Mouse (Mus musculus): ENCODE measurements around the gene Map4k5.

DNA sequence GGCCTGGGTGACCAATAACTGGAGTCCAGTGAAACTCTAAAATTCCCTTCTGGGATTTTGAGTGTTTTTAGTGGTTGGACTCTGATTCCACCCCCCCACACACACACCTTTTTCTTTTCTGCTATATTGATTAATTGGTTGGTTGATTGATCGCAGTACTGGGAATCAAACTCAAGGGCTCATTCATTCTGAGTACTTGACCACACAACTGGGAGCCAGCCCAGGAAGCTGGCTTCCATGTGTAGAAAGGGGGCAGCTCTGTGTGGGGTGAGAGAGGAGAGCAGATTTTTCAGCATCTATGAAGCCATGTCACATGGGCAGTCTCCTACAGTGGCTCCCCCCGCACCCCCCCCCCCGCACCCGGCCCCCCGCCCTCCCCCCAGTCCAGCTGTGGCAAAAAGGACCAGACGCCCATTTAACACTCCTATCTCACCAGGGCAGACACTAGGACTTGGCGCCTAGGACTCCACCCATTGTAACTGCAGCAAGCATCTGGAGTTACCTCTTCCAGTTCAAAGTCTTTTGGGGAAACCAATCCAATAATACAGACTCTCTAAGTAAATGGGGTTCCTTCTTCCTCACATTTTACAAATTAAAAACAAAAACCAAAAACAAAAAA lies 133.6 kb downstream of the Map4k5 start:
- no peak for TF ChIP-seq POLR2A (IDR thresholded peaks at IDR 0.05; ENCODE audit: low read depth, low read length)
- TF ChIP-seq CTCF (IDR thresholded peaks at IDR 0.05; ENCODE audit: extremely low read depth, insufficient read depth, insufficient read length, insufficient replicate concordance), result no peak

All from spleen, adult 2 months (tissue).